Mouse (Mus musculus): ENCODE measurements around the gene Mdm2.

DNA sequence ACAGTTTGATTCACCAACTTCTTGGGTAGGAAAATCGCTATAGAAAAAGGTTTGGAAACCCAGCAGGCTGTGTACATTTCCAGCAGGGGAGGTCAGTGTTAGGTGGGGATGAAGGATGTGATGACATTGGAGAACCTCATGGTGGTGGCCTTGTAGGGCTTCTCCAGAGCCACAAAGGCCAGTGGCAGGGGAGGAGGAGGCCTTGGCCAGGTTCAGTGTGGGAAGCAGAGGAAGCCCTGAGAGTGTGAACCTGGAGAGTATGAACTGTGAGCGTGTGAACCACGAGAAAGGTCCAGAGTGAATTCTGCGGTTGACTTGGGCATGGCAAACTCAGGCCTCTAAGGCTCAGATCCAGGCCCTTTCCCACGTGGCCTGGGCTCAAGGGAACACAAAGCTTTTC is 18.0 kb upstream of the Mdm2 start:
- TF ChIP-seq GATA1 (IDR thresholded peaks at IDR 0.05; ENCODE audit: low read depth, low read length), result no peak
- TF ChIP-seq MAFK (IDR thresholded peaks at IDR 0.05; ENCODE audit: borderline replicate concordance, low read depth, low read length), result no peak
- no peak for TF ChIP-seq MAX (IDR thresholded peaks at IDR 0.05; ENCODE audit: low read length)
- TF ChIP-seq MYC (IDR thresholded peaks at IDR 0.05; ENCODE audit: low read depth, low read length), result no peak
- no peak for TF ChIP-seq CTCF (IDR thresholded peaks at IDR 0.05 in 2 of 3, conservative IDR thresholded peaks at IDR 0.05 in 1 of 3; ENCODE audit: control insufficient read depth in 1 of 3, insufficient read depth in 1 of 3, low read depth in 2 of 3, low read length in 3 of 3, poor library complexity in 1 of 3, severe bottlenecking in 1 of 3)
- no peak for TF ChIP-seq TCF12 (IDR thresholded peaks at IDR 0.05; ENCODE audit: low read depth, low read length)
- no peak for TF ChIP-seq TAL1 (IDR thresholded peaks at IDR 0.05; ENCODE audit: low read length)
- TF ChIP-seq MAZ (IDR thresholded peaks at IDR 0.05; ENCODE audit: low read depth, low read length), result no peak
- TF ChIP-seq MXI1 (IDR thresholded peaks at IDR 0.05; ENCODE audit: low read depth, low read length), result no peak
- TF ChIP-seq CHD1 (IDR thresholded peaks at IDR 0.05; ENCODE audit: low read depth, low read length), result no peak
- TF ChIP-seq RCOR1 (IDR thresholded peaks at IDR 0.05; ENCODE audit: low read depth, low read length), result no peak
- no peak for TF ChIP-seq HCFC1 (IDR thresholded peaks at IDR 0.05; ENCODE audit: low read depth, low read length)
